Mouse (Mus musculus) A20 (cell line): Measurements from ENCODE around the gene Vmn1r52.
"Not testable (repeated sequence)": the region's sequence is repeated elsewhere in the genome, so short reads cannot be mapped to it uniquely, and the experiment has no call there.

Source experiments
- DNase-seq: peaks from one replicate; pipeline ENCODE4 v3.0.0-alpha.2; 2011; ENCODE audit warnings: low read depth, low spot score

Vmn1r52 gene

GRCm38 (mm10) chr6:90174508-90174907, at the start of gene Vmn1r52:
Gene Vmn1r52 (plus strand): TSS chr6:90174808.
- DNase-seq, result no peak

GRCm38 (mm10) chr6:90160139-90160538, 14.5 kb upstream of the Vmn1r52 start:
- DNase-seq, result no peak

- not testable (repeated sequence) for DNase-seq
Observed at GRCm38 (mm10) chr6:90202493-90202892, 27.9 kb downstream of the Vmn1r52 start, which contains the start of gene V1ra8. Gene V1ra8 (plus strand): TSS chr6:90202793.

GRCm38 (mm10) chr6:90224338-90224737, 49.7 kb downstream of the Vmn1r52 start, which contains the start of gene Vmn1r53:
Gene Vmn1r53 (minus strand): TSS chr6:90224438.
- no peak for DNase-seq
